Mouse (Mus musculus): ENCODE results near the gene Gls. TPM values are rescaled to one million over a fixed set of nuclear protein-coding genes. Genes with fewer than 3 reads are reported as not detected.

The Gls gene
- polyA plus RNA-seq (2012; rRNA removed; ENCODE audit: low replicate concordance) = 10.8 and 22.4 TPM in 2 replicates

DNA sequence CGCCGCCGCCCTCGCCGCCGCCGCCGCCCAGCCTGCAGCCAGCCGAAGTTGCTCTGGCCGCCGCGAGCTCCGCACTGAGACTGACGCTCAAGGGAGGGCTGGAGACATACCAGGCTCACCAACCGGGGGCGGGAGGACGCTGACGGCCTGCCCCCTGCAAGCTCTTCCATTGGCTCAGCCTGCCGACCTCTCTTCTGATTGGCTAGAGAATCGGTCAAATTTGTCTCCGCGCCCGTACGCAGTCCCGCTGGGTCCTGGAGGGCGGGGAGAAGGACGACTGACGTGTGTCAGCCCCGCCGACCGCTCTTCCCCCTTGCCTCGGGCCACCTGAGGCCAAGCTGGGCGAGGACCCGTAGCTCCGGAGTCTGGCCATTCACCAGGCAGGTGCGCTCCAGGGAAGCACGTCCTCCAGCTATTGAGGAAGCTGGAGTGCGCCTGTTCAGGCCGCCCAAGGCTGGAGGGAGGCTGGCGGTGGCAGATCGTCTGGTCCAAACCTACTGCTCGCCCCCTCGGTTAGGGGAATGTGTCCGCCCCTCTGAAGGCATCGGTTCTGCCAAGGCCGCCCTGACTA, at the start of gene Gls:
TSS of gene Gls (minus strand) at position 90 of the 571 bp plus-strand sequence.

DNA sequence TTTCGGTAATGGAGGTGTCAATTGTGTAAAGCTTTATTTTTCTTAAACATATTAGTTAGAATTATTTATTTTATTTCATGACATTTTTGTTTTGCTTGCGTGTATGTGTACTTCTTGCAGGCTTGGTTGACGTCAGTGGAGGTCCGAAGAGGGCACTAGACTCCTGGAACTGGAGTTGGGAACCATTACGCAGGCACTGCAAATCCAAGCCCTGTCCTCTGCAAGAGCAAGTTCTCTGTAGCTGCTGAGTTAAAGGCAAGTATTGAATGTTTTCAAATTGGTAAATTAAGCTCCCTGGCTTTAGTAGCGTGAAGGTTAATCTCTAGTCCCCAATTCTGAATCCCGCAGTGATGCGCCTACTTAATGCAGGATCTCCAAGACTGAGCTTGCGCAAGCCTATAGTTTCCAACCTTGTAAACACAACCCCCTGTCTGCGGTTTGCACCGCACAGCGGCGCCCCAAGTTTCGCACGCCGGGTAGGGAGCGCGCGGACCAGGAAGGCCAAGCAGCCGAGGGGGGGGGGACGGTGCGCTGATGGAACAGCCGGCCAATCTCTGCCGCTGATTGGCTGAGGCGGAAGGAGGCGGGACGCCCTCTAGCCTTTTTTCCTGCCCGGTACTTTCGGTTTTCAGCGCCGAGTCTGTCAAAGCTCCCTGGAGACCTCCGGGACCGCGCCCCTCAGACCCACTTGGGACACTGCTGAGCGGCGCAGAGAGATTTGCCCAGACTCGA, 114.0 kb downstream of the Gls start, which contains the start of gene Stat1:
TSS of gene Stat1 (plus strand) at position 581 of the 732 bp plus-strand sequence.

Other genes starting within 250 kb of the Gls start
- gene Stat4, start 246.1 kb downstream of the Gls start, polyA plus RNA-seq (2012; rRNA removed; ENCODE audit: low replicate concordance) = 2.9 and 5.0 TPM in 2 replicates
- gene Stat1, start 113.8 kb downstream of the Gls start, polyA plus RNA-seq (2012; rRNA removed; ENCODE audit: low replicate concordance) = 91.8 and 138 TPM in 2 replicates

All from mammary gland, adult 2 months (tissue).